Mouse (Mus musculus) midbrain, embryonic 13.5 days (tissue): Measurements from ENCODE around the gene Vps4a. TPM values are rescaled to one million over a fixed set of nuclear protein-coding genes. Genes with fewer than 3 reads are reported as not detected.

Experiments used
- ATAC-seq: fragments of 200-750 bp; cut with Nextera tagmentation; 2 replicates; pipeline ENCODE4 v1.8.0; 2017; ENCODE audit warnings: mild to moderate bottlenecking, moderate TSS enrichment, moderate library complexity
- H3K27ac ChIP-seq: fragments of 300-500 bp; sonication (generic); 2 replicates; pipeline ENCODE4 v1.5.1; 2015; ENCODE audit warnings: inconsistent platforms, mild to moderate bottlenecking, moderate library complexity
- H3K27me3 ChIP-seq: fragments of 300-500 bp; sonication (generic); 2 replicates; pipeline ENCODE4 v1.6.1; 2015; ENCODE audit warnings: mild to moderate bottlenecking, inconsistent platforms
- H3K36me3 ChIP-seq: fragments of 300-500 bp; sonication (generic); 2 replicates; pipeline ENCODE4 v1.6.1; 2015; ENCODE audit warnings: mild to moderate bottlenecking, inconsistent platforms
- H3K4me1 ChIP-seq: fragments of 300-500 bp; sonication (generic); replicated peaks from 2 replicates; pipeline ENCODE4 v1.6.1; 2015; ENCODE audit warnings: inconsistent platforms
- H3K4me2 ChIP-seq: fragments of 300-500 bp; sonication (generic); replicated peaks from 2 replicates; pipeline ENCODE4 v1.6.1; 2015; ENCODE audit warnings: moderate library complexity, mild to moderate bottlenecking, inconsistent platforms
- H3K4me3 ChIP-seq: fragments of 300-500 bp; sonication (generic); replicated peaks from 2 replicates; pipeline ENCODE4 v1.5.1; 2015; ENCODE audit warnings: mild to moderate bottlenecking, inconsistent platforms
- H3K9ac ChIP-seq: fragments of 300-500 bp; sonication (generic); replicated peaks from 2 replicates; pipeline ENCODE4 v1.6.1; 2015; ENCODE audit warnings: mild to moderate bottlenecking, inconsistent platforms
- H3K9me3 ChIP-seq: fragments of 300-500 bp; sonication (generic); 2 replicates; pipeline ENCODE4 v1.6.1; 2016; ENCODE audit warnings: mild to moderate bottlenecking, inconsistent platforms
- WGBS: fragments of 180-500 bp; shearing (Covaris S2); methylation state at CpG from one replicate; pipeline ENCODE4 v1.1.7; 2015; 5-methylcytosine and 5-hydroxymethylcytosine counted together
- polyA plus RNA-seq: library from polyadenylated mRNA; unstranded; fragments of >200 nt; fragmentation: Nextera tagmentation; extraction: Ambion mirVana; gene quantifications from 2 replicates; pipeline ENCODE4 v1.2.1, GENCODE M21; 2015

The Vps4a gene
- polyA plus RNA-seq, 1 experiment from 2014 or later = 130 TPM

DNA sequence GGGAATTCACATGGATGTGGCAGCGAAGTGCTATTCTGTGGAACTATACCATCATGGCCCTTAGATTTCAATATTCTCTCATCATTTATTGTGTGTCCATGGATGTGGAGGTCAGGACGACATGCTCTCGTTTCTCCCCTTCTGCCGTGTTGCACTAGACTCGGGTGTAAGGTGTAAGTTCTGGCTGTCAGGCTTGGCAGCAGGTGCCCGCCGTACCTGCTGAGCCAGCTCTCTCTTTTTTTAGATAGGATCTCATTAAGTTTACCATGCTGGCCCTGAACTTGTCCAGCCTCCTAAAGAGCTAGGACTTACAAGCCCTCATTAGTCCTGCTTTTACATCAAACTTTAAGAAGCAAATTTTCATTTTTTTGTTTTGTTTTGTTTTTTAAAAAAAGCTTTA, 59.5 kb downstream of the Vps4a start:
- Histone ChIP-seq H3K36me3 (peaks cover 63% of the 10 kb centered on the region), H3K4me1 (peaks cover 19% of the 10 kb centered on the region), H3K4me2 (no peak overlapping the region), H3K9me3 (no peaks in the 10 kb centered on the region), H3K4me3 (no peak overlapping the region), H3K9ac (no peak overlapping the region), H3K27me3 (no peaks in the 10 kb centered on the region), H3K27ac (no peak overlapping the region)
- WGBS = 96% methylated on average over 7 of the region's 7 CpGs
- no peak for ATAC-seq

Other genes starting within 250 kb of the Vps4a start
- gene Has3, start 161.0 kb upstream of the Vps4a start, polyA plus RNA-seq = 0.97 and 1.3 TPM in 2 replicates
- gene Utp4, start 137.6 kb upstream of the Vps4a start, polyA plus RNA-seq = 44.9 and 48.1 TPM in 2 replicates
- 5.4 and 6.7 TPM in 2 replicates for gene Sntb2, start 95.5 kb upstream of the Vps4a start, polyA plus RNA-seq
- gene Pdf, start 17.4 kb downstream of the Vps4a start, polyA plus RNA-seq = 32.8 and 36.8 TPM in 2 replicates
- gene Cog8, start 25.5 kb downstream of the Vps4a start, polyA plus RNA-seq = 37.0 and 42.0 TPM in 2 replicates
- 81.9 and 93.3 TPM in 2 replicates for gene Nip7, start 25.7 kb downstream of the Vps4a start, polyA plus RNA-seq
- not detected in 2 replicates for gene Tmed6, start 34.4 kb downstream of the Vps4a start, polyA plus RNA-seq
- gene Terf2, start 65.3 kb downstream of the Vps4a start, polyA plus RNA-seq = 26.9 and 29.3 TPM in 2 replicates
- gene Cyb5b, start 119.4 kb downstream of the Vps4a start, polyA plus RNA-seq = 114 and 116 TPM in 2 replicates